7 mouse cellular contexts compared by ENCODE assay signal in genomic region chr3:79144672-79145406, GRCm38 (mm10).
A peak's percentile ranks its signal among the peaks of the same experiment; 100 is the strongest.
DNase-seq lines count a peak whose midpoint lies in the region; ATAC-seq and TF ChIP-seq lines count a peak whose summit lies in the region.

No protein-coding gene starts in this region.

- ATAC-seq in lung, postnatal 0 days: no peak
- 0 out of 2 replicates have a peak, but pooled peaks have one; percentile 21 for ATAC-seq in embryonic facial prominence, embryonic 15.5 days (ENCODE audit: insufficient number of reproducible peaks, low FRiP score, low TSS enrichment, low read depth)
- peak; percentile 30 for ATAC-seq in hindbrain, embryonic 11.5 days (ENCODE audit: low FRiP score)
- ATAC-seq in megakaryocyte progenitor cell, adult 5-6 weeks (replicated peaks; ENCODE audit: poor library complexity): peak; percentile 34
- ATAC-seq in stomach, postnatal 0 days (ENCODE audit: low FRiP score, low TSS enrichment): no peak

- H3K4me3 ChIP-seq in lung, postnatal 0 days (ENCODE audit: low read depth, low read length): no peak overlapping the region
- H3K4me3 ChIP-seq in embryonic facial prominence, embryonic 15.5 days (replicated peaks): peak overlapping the region; percentile 3
- H3K4me3 ChIP-seq in hindbrain, embryonic 11.5 days (ENCODE audit: low read depth, low read length): no peak overlapping the region
- H3K4me3 ChIP-seq in stomach, postnatal 0 days (ENCODE audit: low read depth, low read length): no peak overlapping the region

- no peak for TF ChIP-seq EP300 in lung, postnatal 0 days (IDR thresholded peaks at IDR 0.05)
- no peak for TF ChIP-seq EP300 in stomach, postnatal 0 days (optimal IDR thresholded peaks at IDR 0.05)

- H3K4me1 ChIP-seq in lung, postnatal 0 days (ENCODE audit: insufficient read depth, low read depth, low read length): peaks cover 3% of the 10 kb centered on the region; the same call in 1 of the 2 replicates
- H3K4me1 ChIP-seq in embryonic facial prominence, embryonic 15.5 days: peaks cover 16% of the 10 kb centered on the region
- H3K4me1 ChIP-seq in hindbrain, embryonic 11.5 days (replicated peaks; ENCODE audit: control insufficient read depth, insufficient read depth, low read length): peaks cover 2% of the 10 kb centered on the region; the same call in 1 of the 2 replicates
- no peaks in the 10 kb centered on the region for H3K4me1 ChIP-seq in stomach, postnatal 0 days (replicated peaks; ENCODE audit: control insufficient read depth, insufficient read depth)

- no peaks in the 10 kb centered on the region for H3K9me3 ChIP-seq in lung, postnatal 0 days (ENCODE audit: low read length)
- no peaks in the 10 kb centered on the region for H3K9me3 ChIP-seq in embryonic facial prominence, embryonic 15.5 days (replicated peaks)
- no peaks in the 10 kb centered on the region for H3K9me3 ChIP-seq in hindbrain, embryonic 11.5 days (ENCODE audit: control insufficient read depth, low read length)
- no peaks in the 10 kb centered on the region for H3K9me3 ChIP-seq in stomach, postnatal 0 days (ENCODE audit: control insufficient read depth, low read length)

- no peak for DNase-seq in lung, postnatal 0 days (ENCODE audit: low spot score)
- DNase-seq in lung, postnatal 25 days (ENCODE audit: low spot score): no peak
- DNase-seq in hindbrain, embryonic 11.5 days (ENCODE audit: low spot score): peak; percentile 32
- no peak for DNase-seq in stomach, postnatal 0 days (ENCODE audit: low spot score)
- DNase-seq in spleen, postnatal 10 days (ENCODE audit: low spot score in 2 of 2): no peak

- 33% methylated on average over 13 of the region's 13 CpGs for WGBS in lung, postnatal 0 days
- WGBS in embryonic facial prominence, embryonic 15.5 days: 15% methylated on average over 13 of the region's 13 CpGs
- WGBS in hindbrain, embryonic 11.5 days: 30% methylated on average over 13 of the region's 13 CpGs
- 42% methylated on average over 13 of the region's 13 CpGs for WGBS in stomach, postnatal 0 days

- H3K27me3 ChIP-seq in lung, postnatal 0 days (replicated peaks; ENCODE audit: insufficient read depth, low read length): no peaks in the 10 kb centered on the region
- H3K27me3 ChIP-seq in embryonic facial prominence, embryonic 15.5 days: no peaks in the 10 kb centered on the region
- H3K27me3 ChIP-seq in hindbrain, embryonic 11.5 days (ENCODE audit: control insufficient read depth, insufficient read depth, low read length): no peaks in the 10 kb centered on the region
- no peaks in the 10 kb centered on the region for H3K27me3 ChIP-seq in stomach, postnatal 0 days (ENCODE audit: control insufficient read depth, insufficient read depth, low read length)

- no peak for TF ChIP-seq CTCF in lung, postnatal 0 days (IDR thresholded peaks at IDR 0.05)
- no peak for TF ChIP-seq CTCF in stomach, postnatal 0 days (IDR thresholded peaks at IDR 0.05; ENCODE audit: low read depth)

- no peak overlapping the region for H3K4me2 ChIP-seq in lung, postnatal 0 days (replicated peaks; ENCODE audit: low read depth, low read length)
- peak overlapping the region; percentile 28 for H3K4me2 ChIP-seq in embryonic facial prominence, embryonic 15.5 days (replicated peaks)
- H3K4me2 ChIP-seq in hindbrain, embryonic 11.5 days (replicated peaks; ENCODE audit: low read depth, low read length): peak overlapping the region; percentile 38
- peak overlapping the region; percentile 34 for H3K4me2 ChIP-seq in stomach, postnatal 0 days (replicated peaks; ENCODE audit: low read depth)

- no peak overlapping the region for H3K9ac ChIP-seq in lung, postnatal 0 days (replicated peaks; ENCODE audit: low read depth)
- no peak overlapping the region for H3K9ac ChIP-seq in embryonic facial prominence, embryonic 15.5 days
- H3K9ac ChIP-seq in hindbrain, embryonic 11.5 days (ENCODE audit: low read depth, low read length): peak overlapping the region; percentile 43; the same call in 1 of the 2 replicates
- 0 out of 2 replicates have a peak overlapping the region, but pooled peaks have one; percentile 41 for H3K9ac ChIP-seq in stomach, postnatal 0 days (ENCODE audit: low read length)

- H3K36me3 ChIP-seq in lung, postnatal 0 days (ENCODE audit: insufficient read depth, low read length): no peaks in the 10 kb centered on the region
- no peaks in the 10 kb centered on the region for H3K36me3 ChIP-seq in embryonic facial prominence, embryonic 15.5 days
- no peaks in the 10 kb centered on the region for H3K36me3 ChIP-seq in hindbrain, embryonic 11.5 days (ENCODE audit: control insufficient read depth, insufficient read depth, low read length)
- H3K36me3 ChIP-seq in stomach, postnatal 0 days (ENCODE audit: control insufficient read depth, insufficient read depth, low read length): no peaks in the 10 kb centered on the region

- H3K27ac ChIP-seq in lung, postnatal 0 days (ENCODE audit: low read length): peak overlapping the region; percentile 27; the same call in 1 of the 2 replicates
- H3K27ac ChIP-seq in embryonic facial prominence, embryonic 15.5 days (replicated peaks): peak overlapping the region; percentile 48
- H3K27ac ChIP-seq in hindbrain, embryonic 11.5 days (ENCODE audit: low read depth, low read length): peak overlapping the region; percentile 63
- H3K27ac ChIP-seq in stomach, postnatal 0 days (replicated peaks): peak overlapping the region; percentile 20; the same call in 1 of the 2 replicates

Comparison
In these comparisons a context has a peak if more than half of its experiments do, and no peak if none do; other contexts are left out.
1. ATAC-seq: peak in embryonic facial prominence, embryonic 15.5 days (single experiment), hindbrain, embryonic 11.5 days (single experiment) and megakaryocyte progenitor cell, adult 5-6 weeks (single experiment); none in lung, postnatal 0 days (single experiment) and stomach, postnatal 0 days (single experiment).
2. H3K9ac ChIP-seq: peak in hindbrain, embryonic 11.5 days (single experiment) and stomach, postnatal 0 days (single experiment); none in lung, postnatal 0 days (single experiment) and embryonic facial prominence, embryonic 15.5 days (single experiment).
3. Peak in every context shown above with its lines, with median percentiles within 50 percentile points of each other: H3K27ac ChIP-seq.